Mouse (Mus musculus) cerebellum, adult 11-12 months (tissue): ENCODE results near the gene 4931428F04Rik.
"Not testable (repeated sequence)": the region's sequence is repeated elsewhere in the genome, so short reads cannot be mapped to it uniquely, and the experiment has no call there.

Source experiments
- DNase-seq: peaks from one replicate; pipeline ENCODE4 v3.0.0; 2022

4931428F04Rik gene

GRCm38 (mm10) chr8:105259721-105260320 is 29.8 kb downstream of the 4931428F04Rik start:
- DNase-seq: peak; percentile 65

- peak; percentile 38 for DNase-seq
Observed at GRCm38 (mm10) chr8:105258911-105259720, 30.5 kb downstream of the 4931428F04Rik start.

- no peak for DNase-seq
Observed at GRCm38 (mm10) chr8:105257318-105258114, 32.1 kb downstream of the 4931428F04Rik start.

GRCm38 (mm10) chr8:105254966-105255350 is 34.7 kb downstream of the 4931428F04Rik start, which contains the start of gene B3gnt9:
Gene B3gnt9, minus strand, starts transcription at chr8:105255153.
- peak; percentile 52 for DNase-seq

GRCm38 (mm10) chr8:105254152-105254965 is 35.3 kb downstream of the 4931428F04Rik start:
- DNase-seq: peak; percentile 77

GRCm38 (mm10) chr8:105253766-105254151 is 35.9 kb downstream of the 4931428F04Rik start:
- peak; percentile 31 for DNase-seq

GRCm38 (mm10) chr8:105252680-105253537 is 36.8 kb downstream of the 4931428F04Rik start:
- no peak for DNase-seq

- no peak for DNase-seq
Observed at GRCm38 (mm10) chr8:105251954-105252353, 37.7 kb downstream of the 4931428F04Rik start.

GRCm38 (mm10) chr8:105241016-105241415 is 48.6 kb downstream of the 4931428F04Rik start:
- DNase-seq: no peak

GRCm38 (mm10) chr8:105237442-105238142 is 52.1 kb downstream of the 4931428F04Rik start:
- no peak for DNase-seq

- DNase-seq: no peak
Observed at GRCm38 (mm10) chr8:105235206-105235605, 54.5 kb downstream of the 4931428F04Rik start.

GRCm38 (mm10) chr8:105233126-105233935 is 56.3 kb downstream of the 4931428F04Rik start:
- no peak for DNase-seq

- DNase-seq: not testable (repeated sequence)
Observed at GRCm38 (mm10) chr8:105232321-105232693, 57.4 kb downstream of the 4931428F04Rik start.

GRCm38 (mm10) chr8:105231503-105232320 is 58.0 kb downstream of the 4931428F04Rik start:
- DNase-seq: no peak
